Mouse (Mus musculus): ENCODE measurements around the gene Arl8b. TPM values are rescaled to one million over a fixed set of nuclear protein-coding genes. Genes with fewer than 3 reads are reported as not detected.

Gene Arl8b
- total RNA-seq, 2 experiments from 2014 or later = 200 to 203 TPM

DNA sequence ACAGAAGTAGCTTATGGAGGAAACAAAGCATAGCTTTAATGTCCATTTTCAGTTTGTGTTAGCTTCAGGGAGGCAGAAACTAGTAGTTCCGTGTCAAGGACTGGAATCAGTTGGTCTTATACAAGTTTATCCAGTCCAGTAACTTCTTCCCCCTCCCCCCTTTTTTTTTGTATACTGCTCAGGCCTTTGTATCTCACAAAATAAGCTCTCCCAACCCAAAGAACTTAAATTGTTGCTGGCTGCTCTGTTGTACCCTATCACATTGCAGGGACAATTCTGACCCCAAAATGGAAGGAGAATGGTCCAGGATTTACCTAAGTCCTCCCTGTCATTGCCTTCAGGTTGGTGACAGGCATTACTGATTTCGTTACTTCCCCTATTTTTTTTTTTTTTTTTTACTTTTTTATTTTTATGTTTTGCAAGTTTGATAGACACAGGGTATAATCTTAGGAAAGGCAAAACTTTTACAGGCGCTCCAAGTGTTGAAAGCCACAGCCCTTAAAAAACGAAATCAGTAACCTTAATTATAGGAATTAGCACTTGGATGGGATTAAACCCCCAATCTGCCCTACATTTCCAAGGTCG, 44.5 kb downstream of the Arl8b start:
- H3K27ac ChIP-seq = no peak overlapping the region
- intact Hi-C loops (cut with DNase I) = no loop called here
- no peak for TF ChIP-seq CTCF (IDR thresholded peaks at IDR 0.05)
- H3K4me3 ChIP-seq = peak overlapping the region; percentile 76; the same call in 1 of the 2 replicates
- no peak for DNase-seq (ENCODE audit: extremely low spot score in 1 of 2, low spot score in 2 of 2)

DNA sequence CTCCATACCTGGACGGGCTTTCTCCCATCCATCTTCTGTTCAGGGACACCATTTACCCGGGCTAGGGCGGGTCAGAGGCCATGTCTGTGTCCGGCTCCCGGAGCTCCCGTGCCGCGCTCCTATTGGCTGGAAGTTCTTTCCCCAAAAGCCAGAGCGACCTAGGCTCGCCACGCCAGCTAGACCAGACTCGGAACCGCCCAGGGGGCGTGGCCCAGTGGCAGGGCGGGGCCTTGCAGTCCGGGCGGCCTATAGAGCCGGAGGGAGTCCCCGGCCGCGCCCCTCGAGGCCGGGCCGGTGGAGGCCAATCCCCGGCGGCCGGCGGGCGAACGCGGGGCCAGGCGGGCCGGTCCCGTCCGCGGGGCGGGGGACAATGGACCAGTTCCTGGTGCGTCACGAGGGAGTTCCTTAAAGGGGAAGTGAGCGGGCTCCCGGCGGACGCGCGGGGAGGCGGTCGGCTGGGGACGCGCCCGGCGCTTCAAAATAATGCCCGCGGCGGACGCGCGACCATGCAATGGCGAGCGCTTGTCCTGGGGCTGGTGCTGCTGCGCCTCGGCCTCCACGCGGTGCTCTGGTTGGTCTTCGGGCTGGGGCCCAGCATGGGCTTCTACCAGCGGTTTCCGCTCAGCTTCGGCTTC, 45.5 kb downstream of the Arl8b start, which contains the start of gene Edem1:
Gene Edem1 (plus strand): TSS at position 408 of the 635 bp plus-strand sequence.
- DNase-seq (ENCODE audit: extremely low spot score in 1 of 2, low spot score in 2 of 2) = peak; percentile 93 to 94
- peak within 1 kb of the TSS; percentile 76 for H3K4me3 ChIP-seq
- intact Hi-C loops (cut with DNase I) = loop anchor here (2.0 kb wide), 1 partner anchor 46 kb away; the partner anchor contains the start of gene Arl8b
- H3K27ac ChIP-seq = peak within 1 kb of the TSS; percentile 91
- TF ChIP-seq CTCF (IDR thresholded peaks at IDR 0.05) = no peak; the same call in 1 of the 2 replicates

GRCm38 (mm10) chr6:108828872-108829271, 46.0 kb downstream of the Arl8b start:
- DNase-seq (ENCODE audit: extremely low spot score in 1 of 2, low spot score in 2 of 2) = no peak
- intact Hi-C loops (cut with DNase I) = loop anchor here (2.0 kb wide), 1 partner anchor 46 kb away; the partner anchor contains the start of gene Arl8b
- peak overlapping the region; percentile 91 for H3K27ac ChIP-seq
- H3K4me3 ChIP-seq = peak overlapping the region; percentile 76
- no peak for TF ChIP-seq CTCF (IDR thresholded peaks at IDR 0.05)

- Histone ChIP-seq H3K4me3 (peak overlapping the region; percentile 76), H3K27ac (peak overlapping the region; percentile 91)
- no peak for DNase-seq (ENCODE audit: extremely low spot score in 1 of 2, low spot score in 2 of 2)
- intact Hi-C loops (cut with DNase I) = loop anchor here (2.0 kb wide), 1 partner anchor 47 kb away; the partner anchor contains the start of gene Arl8b
- no peak for TF ChIP-seq CTCF (IDR thresholded peaks at IDR 0.05)
Observed at GRCm38 (mm10) chr6:108829386-108830370, 46.8 kb downstream of the Arl8b start.

DNA sequence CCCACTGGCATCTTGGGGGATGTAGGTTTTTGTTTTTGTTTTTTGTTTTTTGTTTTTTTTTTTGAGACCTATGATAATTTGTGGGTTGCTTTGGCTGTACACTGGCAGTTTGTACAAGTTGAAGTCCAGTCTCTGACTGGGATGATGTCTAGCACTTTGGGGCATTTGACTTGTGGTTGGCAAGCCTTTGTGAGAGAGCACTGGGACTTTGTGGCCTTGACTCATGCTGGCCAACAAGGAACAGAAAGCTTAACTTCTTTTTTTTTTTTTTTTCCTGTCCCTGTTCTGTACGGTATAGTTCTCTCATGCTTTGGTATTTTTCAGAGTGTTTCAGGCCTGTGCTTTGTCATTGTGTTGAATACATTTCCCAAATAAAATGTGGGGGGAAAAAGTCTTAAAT, 49.3 kb downstream of the Arl8b start:
- intact Hi-C loops (cut with DNase I) = no loop called here

DNA sequence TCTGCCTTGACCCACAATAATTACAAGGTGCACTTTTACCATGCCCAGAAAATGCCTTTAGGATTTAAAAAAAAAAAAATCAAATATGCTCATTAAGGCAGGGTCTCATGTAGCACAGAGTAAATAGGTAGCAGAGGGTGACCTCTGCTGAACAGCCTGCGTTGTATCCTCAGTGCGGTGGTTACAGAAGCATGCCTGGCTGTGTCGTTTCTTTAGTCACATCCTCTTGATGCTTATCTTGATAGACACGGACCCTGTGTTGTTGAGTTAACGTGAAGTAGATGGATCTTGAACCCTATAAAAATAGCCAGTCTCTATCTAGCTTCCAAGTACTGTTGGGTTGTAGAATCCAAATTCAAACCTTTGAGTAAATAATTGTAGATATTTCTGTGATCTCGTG, 50.1 kb downstream of the Arl8b start:
- no peak overlapping the region for H3K27ac ChIP-seq
- TF ChIP-seq CTCF (IDR thresholded peaks at IDR 0.05) = no peak
- no peak overlapping the region for H3K4me3 ChIP-seq
- intact Hi-C loops (cut with DNase I) = no loop called here
- DNase-seq (ENCODE audit: extremely low spot score in 1 of 2, low spot score in 2 of 2) = no peak

More for the DNA sequence above, 49.3 kb downstream of the Arl8b start:
- no peak for DNase-seq (ENCODE audit: extremely low spot score in 1 of 2, low spot score in 2 of 2)
- no peak for TF ChIP-seq CTCF (IDR thresholded peaks at IDR 0.05)
- Histone ChIP-seq H3K4me3 (no peak overlapping the region), H3K27ac (no peak overlapping the region)

DNA sequence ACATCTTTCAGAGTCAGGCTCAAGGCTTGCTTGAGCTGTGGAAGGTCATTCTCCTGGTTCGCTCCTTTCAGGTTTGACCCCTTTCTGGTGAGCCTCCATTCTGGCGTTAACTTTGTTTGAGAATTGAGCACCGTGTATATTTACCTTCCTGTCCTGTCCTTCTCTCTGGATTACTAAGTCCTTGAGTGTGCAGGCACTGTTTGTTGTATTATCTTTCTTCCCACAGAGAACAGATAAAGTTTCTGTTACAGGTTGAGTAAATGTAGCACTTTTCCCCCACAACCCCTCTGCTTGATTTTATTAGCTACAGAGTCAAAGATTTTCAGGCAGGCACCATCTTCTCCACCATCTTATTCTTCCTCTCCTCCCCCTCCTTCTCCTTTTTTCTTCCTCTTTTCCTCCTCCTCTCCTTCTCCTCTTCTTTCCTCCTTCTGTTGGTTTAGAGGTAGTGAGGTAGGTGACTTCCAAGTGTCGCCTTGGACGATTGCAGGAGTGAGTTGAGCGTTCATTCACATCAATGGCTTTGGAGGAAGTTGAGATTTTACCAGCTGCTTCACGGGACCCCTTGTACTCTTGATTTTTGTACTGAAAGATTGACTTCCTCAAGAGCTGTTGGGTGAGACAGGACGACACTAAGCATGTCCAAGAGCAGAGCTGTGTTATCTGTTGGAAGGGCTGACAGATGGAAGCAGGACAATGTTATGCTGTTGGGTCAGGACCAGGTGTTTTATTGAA, 51.2 kb downstream of the Arl8b start:
- DNase-seq (ENCODE audit: extremely low spot score in 1 of 2, low spot score in 2 of 2) = no peak
- Histone ChIP-seq H3K27ac (no peak overlapping the region), H3K4me3 (no peak overlapping the region)
- TF ChIP-seq CTCF (IDR thresholded peaks at IDR 0.05) = no peak
- intact Hi-C loops (cut with DNase I) = no loop called here

GRCm38 (mm10) chr6:108835765-108836691, 53.1 kb downstream of the Arl8b start:
- no peak for DNase-seq (ENCODE audit: extremely low spot score in 1 of 2, low spot score in 2 of 2)
- no peak overlapping the region for H3K4me3 ChIP-seq
- no peak for TF ChIP-seq CTCF (IDR thresholded peaks at IDR 0.05)
- H3K27ac ChIP-seq = peak overlapping the region; percentile 38
- intact Hi-C loops (cut with DNase I) = no loop called here

DNA sequence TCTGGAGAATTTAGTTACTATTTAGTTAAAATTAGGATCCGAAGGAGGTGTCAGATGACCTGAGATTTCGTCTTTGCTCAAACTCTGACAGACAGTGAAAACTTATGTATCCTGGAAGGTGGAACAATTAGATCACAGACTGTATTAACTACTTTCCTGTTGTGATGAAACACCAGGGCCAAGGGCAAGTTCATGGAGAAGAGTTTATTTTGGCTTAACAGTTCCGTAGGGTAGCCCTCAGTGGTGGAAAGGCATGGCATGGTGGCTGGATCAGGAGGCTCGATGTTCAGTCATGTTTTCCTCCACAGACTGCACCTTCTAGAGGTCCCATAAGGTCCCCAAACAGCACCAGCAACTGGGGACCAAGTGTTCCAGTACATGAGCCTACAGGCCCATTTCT, 54.2 kb downstream of the Arl8b start:
- Histone ChIP-seq H3K27ac (no peak overlapping the region), H3K4me3 (no peak overlapping the region)
- no peak for DNase-seq (ENCODE audit: extremely low spot score in 1 of 2, low spot score in 2 of 2)
- intact Hi-C loops (cut with DNase I) = no loop called here
- TF ChIP-seq CTCF (IDR thresholded peaks at IDR 0.05) = no peak

- no peak for TF ChIP-seq CTCF (IDR thresholded peaks at IDR 0.05)
- DNase-seq (ENCODE audit: extremely low spot score in 1 of 2, low spot score in 2 of 2) = no peak
- Histone ChIP-seq H3K27ac (no peak overlapping the region), H3K4me3 (no peak overlapping the region)
- intact Hi-C loops (cut with DNase I) = no loop called here
Observed at GRCm38 (mm10) chr6:108837958-108838357, 55.1 kb downstream of the Arl8b start.

Data from left cerebral cortex, adult 2 months (tissue).